Mouse (Mus musculus) lung, postnatal 0 days (tissue): Measurements from ENCODE around the gene Spr.

ENCODE experiments used
- CTCF ChIP-seq: IDR thresholded peaks from 2 replicates; pipeline ENCODE4 v1.5.1; 2016; ENCODE audit warnings: antibody characterized with exemption, mild to moderate bottlenecking
- EP300 ChIP-seq: IDR thresholded peaks from 2 replicates; pipeline ENCODE4 v1.6.1; 2016; ENCODE audit warnings: antibody characterized with exemption, mild to moderate bottlenecking, control low read depth

DNA sequence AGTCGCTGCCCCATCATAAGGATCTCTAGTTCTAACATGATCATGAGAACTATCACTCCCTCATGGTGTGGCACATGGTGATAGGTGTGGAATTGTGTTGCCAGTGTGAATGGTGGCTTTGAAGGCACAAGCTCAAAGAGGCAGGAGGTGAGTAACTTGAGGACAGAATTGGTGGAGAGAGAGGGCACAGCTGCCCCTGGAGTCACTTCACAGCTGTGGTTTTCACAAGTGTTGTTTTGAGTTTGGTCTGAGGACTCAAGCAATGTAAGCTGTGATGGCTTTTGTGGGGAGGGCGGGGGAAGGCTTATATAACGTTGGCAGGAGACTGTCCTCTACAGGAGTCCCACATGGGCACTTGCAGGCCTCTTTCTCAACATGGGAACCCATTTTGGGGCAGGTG, 6.9 kb upstream of the Spr start:
- TF ChIP-seq EP300 (no peak), CTCF (no peak)
